Mouse (Mus musculus) spleen, postnatal 4 days (tissue): ENCODE measurements around the gene Tmem232.
"Not testable (repeated sequence)": the region's sequence is repeated elsewhere in the genome, so short reads cannot be mapped to it uniquely, and the experiment has no call there.

ENCODE experiments used
- DNase-seq, 2 experiments: peaks; one replicate each; pipeline ENCODE4 v3.0.0; 2022; ENCODE audit warnings: low spot score in 2 of 2

The Tmem232 gene

DNA sequence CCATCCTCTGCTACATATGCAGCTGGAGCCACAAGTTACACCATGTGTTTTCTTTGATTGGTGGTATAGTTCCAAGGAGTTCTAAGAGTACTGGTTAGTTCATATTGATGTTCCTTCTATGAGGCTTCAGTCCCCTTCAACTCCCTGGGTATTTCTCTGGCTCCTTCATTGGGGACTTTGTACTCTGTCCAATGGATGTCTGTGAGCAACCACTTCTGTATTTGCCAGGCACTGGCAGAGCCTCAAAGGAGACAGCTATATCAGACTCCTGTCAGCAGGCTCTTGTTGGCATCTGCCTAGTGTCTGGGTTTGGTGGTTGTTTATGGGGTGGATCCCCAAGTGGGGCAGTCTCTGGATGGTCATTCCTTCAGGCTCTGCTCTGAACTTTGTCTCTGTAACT, 8.2 kb downstream of the Tmem232 start:
- not testable (repeated sequence) for DNase-seq

- no peak for DNase-seq
Observed at GRCm38 (mm10) chr17:65527529-65527928, 13.1 kb downstream of the Tmem232 start.

DNA sequence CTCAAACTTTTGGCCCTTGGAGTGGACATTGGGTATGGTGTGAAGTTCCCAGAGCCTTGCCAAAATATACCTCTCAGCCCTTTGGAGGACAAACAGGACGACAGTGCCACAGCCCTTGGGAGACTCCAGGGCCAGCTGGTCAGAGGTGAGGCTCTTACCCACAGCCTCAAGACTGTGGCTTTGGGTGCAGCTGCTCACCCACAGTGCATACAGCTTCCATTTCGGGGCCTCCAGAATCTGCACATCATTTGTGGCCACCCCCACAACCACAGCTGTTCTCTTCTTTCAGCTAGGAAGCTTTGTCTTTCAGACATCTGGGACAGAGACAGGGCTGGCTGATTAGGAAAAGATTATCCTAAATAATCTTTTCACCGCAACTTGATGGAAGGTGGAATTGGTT, 27.1 kb downstream of the Tmem232 start:
- DNase-seq: no peak

GRCm38 (mm10) chr17:65484654-65485053, 55.9 kb downstream of the Tmem232 start:
- no peak for DNase-seq

DNA sequence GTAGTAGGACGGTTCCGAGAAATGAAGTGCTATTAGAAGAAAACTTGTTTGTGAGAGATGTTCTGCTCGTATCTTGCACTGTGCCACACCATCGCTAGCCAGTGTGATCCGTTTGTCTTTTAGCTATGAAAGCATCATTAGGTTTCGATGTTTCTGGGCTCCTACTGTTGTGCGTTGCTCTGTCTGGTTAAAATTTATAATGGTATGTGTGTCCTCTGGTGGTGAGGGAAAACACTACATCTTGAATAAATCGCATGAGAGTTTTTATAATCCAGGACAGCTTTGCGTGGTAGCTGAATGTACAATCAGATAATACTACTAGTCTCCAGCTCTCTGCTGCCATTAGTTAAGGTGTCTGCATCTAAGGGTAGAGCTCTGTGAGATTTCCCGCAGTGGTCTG, 63.8 kb downstream of the Tmem232 start:
- no peak for DNase-seq

DNA sequence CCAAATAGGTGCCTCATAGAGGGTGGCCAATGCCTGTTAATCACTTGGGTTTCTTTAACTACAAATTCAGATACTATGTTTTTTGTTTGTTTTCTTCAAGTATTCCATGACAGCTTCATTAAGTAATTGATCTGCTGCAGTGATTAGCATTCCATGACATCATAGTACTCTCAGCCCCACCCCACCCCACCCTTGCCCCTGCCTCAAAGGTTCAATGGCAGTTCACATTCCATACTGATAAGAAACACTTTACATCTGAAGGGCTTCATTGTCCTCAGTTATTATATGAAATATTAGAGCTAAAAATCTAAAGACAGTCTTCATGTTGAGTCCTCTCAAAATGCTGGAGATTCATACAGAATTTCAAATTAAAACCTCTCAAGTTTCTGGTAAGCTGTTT, 89.8 kb downstream of the Tmem232 start:
- DNase-seq: no peak

- not testable (repeated sequence) for DNase-seq
Observed at GRCm38 (mm10) chr17:65437906-65438305, 102.7 kb downstream of the Tmem232 start.

- DNase-seq: no peak
Observed at GRCm38 (mm10) chr17:65419124-65419523, 121.5 kb downstream of the Tmem232 start.

DNA sequence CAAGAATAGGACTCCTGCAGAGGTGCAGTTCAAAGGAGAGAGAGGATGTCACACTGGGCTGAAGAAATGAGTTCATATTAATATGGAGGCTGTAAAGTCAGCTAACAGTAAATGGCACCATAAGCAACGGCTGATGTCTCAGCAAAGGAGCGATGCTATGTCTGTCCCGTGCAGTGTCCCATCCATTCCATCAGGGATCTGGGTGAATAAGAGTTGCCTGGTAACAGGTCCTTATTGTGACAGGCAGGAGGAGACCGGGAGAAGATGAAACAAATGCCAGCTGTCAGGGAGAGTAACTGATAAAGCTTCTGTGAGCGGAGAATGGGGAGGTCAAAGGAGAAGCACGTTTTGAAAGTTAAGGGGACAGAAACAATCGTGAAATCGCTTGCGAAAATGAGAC, 135.3 kb downstream of the Tmem232 start:
- DNase-seq: no peak

GRCm38 (mm10) chr17:65400914-65401313, 139.7 kb downstream of the Tmem232 start:
- no peak for DNase-seq

DNA sequence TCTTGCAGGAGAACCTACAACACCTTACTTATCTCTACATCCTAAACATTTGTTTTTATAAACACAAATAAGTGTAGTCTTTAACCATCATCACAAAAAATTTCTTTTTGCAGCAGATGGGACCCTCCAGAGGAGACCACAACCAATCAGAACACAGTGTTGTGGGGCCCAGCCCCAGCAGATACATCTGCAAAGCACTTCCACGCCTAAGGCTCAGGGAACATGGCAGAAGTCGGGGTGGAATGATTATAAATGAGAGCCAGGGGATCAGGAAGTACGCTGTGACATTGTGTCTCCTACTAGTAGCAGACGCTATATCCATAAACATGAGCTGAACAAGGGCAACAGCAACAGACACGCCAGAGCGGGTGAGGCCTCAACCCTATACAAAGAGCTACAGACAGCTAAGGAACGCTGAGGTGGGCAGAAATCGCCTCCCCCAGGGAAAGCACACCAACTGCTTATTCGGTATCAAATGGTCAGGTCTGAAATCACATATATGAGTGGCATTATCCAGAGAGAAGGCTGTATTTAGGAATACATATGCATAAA, 156.1 kb downstream of the Tmem232 start:
- DNase-seq: no peak

GRCm38 (mm10) chr17:65370034-65370780, 170.4 kb downstream of the Tmem232 start:
- DNase-seq: no peak

GRCm38 (mm10) chr17:65365535-65366254, 174.9 kb downstream of the Tmem232 start:
- no peak for DNase-seq

GRCm38 (mm10) chr17:65351836-65352235, 188.7 kb downstream of the Tmem232 start:
- DNase-seq: no peak

DNA sequence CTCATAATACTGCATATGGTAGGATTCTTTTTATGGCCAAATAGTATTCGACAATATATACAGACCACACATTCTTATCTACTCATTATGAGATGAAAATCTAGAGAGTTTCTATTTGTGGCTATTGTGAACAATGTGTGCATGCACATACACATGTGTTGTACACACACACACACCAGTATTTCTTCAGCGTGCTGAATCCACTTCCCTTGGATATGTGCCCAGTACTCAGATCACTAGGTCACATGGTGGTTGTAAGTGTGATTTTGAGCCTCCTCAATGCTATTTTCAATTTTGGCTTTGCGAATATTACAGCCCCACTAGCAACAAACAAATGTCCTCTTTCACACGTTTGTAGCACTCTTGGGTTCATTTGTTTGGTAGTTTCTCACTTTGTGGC, 200.6 kb downstream of the Tmem232 start:
- no peak for DNase-seq

- no peak for DNase-seq
Observed at GRCm38 (mm10) chr17:65330759-65331158, 209.8 kb downstream of the Tmem232 start.

DNA sequence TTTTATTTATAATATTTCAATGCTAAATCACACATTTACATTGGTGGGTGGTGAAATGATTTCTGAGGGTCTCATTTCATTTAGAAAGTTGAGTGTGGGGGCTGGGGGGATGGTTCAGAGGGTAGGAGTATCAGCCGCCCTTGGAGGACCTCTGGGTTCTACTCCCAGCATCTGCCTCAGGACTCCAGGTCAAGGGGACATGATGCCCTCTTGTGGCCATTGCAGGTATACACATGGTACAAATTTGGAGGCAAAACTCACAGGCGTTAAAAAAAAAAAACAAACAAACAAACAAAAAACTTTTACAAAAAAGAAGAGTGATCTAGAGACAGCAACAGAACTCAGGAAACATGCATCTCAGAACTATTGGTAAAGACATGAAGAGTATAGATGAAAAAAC, 215.3 kb downstream of the Tmem232 start:
- no peak for DNase-seq

GRCm38 (mm10) chr17:65320623-65321022, 220.0 kb downstream of the Tmem232 start:
- no peak for DNase-seq

GRCm38 (mm10) chr17:65299946-65300345, 240.6 kb downstream of the Tmem232 start:
- no peak for DNase-seq

DNA sequence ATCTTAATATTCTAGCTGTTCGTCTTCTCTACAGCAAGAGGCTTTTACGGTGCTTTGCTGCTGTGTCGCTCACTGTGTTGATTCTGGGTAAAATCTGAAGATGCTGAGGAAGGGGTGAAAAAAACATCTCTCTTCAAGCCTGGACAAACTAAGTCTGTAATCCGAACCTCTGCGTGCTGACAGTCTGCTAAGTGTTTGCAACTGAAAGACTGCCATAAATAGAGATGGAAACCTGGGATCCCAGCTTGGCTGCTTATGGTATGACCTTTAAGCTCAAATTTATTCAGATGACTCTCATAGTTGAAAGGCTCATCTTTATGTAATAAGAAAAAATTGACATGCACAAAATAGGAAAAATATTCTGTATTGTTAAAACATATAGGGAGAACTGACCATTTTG, 242.8 kb downstream of the Tmem232 start:
- DNase-seq: no peak

- no peak for DNase-seq
Observed at GRCm38 (mm10) chr17:65252160-65252559, 288.4 kb downstream of the Tmem232 start.

- DNase-seq: no peak
Observed at GRCm38 (mm10) chr17:65250261-65250660, 290.3 kb downstream of the Tmem232 start.

DNA sequence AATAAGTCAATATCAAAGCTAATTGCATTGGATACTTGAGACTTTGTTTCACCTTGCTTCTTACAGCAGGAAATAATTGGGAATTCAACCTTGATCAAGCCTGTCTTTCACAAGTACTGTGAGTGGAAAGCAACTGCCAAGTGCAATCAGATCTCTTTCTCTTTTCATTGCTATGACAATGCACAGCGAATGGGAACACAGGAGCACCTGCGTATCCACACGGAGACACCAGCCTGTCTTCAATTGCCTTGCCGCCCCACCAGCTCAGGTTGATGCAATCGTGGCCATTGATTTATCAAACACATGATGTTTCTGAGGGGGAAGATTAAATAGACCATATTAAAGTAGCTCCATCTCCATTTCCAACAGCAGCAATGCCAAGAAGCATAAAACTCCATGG, 296.9 kb downstream of the Tmem232 start:
- DNase-seq: no peak
